Mouse (Mus musculus): ENCODE measurements around the gene Rbx1.

GRCm38 (mm10) chr15:81479446-81480213 is 13.5 kb downstream of the Rbx1 start:
- TF ChIP-seq CTCF (IDR thresholded peaks at IDR 0.05; ENCODE audit: extremely low read depth, insufficient read length, insufficient replicate concordance, low read depth, low read length) (no peak), POLR2A (IDR thresholded peaks at IDR 0.05; ENCODE audit: low read depth, low read length) (no peak)
